Mouse (Mus musculus) layer of hippocampus, adult 2 months (tissue): ENCODE measurements around the gene Hsp90aa1. TPM values are rescaled to one million over a fixed set of nuclear protein-coding genes. Genes with fewer than 3 reads are reported as not detected.

ENCODE experiments used
- DNase-seq, 2 experiments: peaks; one replicate each; pipeline ENCODE4 v3.0.0; 2022; ENCODE audit warnings: low spot score in 2 of 2
- H3K27ac ChIP-seq: fragments of 200-600 bp; 2 replicates; pipeline ENCODE4 v1.8.1; 2022
- H3K4me3 ChIP-seq: fragments of 200-600 bp; 2 replicates; pipeline ENCODE4 v1.8.1; 2022; ENCODE audit warnings: mild to moderate bottlenecking
- CTCF ChIP-seq: fragments of 200-600 bp; conservative IDR thresholded peaks from 2 replicates; pipeline ENCODE4 v1.8.1; 2022; ENCODE audit warnings: antibody characterized with exemption, mild to moderate bottlenecking, moderate library complexity
- microRNA-seq, 2 experiments: library from miRNA; unstranded; fragments of <30 nt; microRNA quantifications; one replicate each; pipeline ENCODE4 v1.2.0; 2021
- total RNA-seq, 2 experiments: library from RNA; stranded (reverse); gene quantifications; 2 replicates each; pipeline ENCODE4 v1.2.3; 2021

Gene Hsp90aa1
- total RNA-seq, 2 experiments from 2014 or later: 921 to 990 TPM

DNA sequence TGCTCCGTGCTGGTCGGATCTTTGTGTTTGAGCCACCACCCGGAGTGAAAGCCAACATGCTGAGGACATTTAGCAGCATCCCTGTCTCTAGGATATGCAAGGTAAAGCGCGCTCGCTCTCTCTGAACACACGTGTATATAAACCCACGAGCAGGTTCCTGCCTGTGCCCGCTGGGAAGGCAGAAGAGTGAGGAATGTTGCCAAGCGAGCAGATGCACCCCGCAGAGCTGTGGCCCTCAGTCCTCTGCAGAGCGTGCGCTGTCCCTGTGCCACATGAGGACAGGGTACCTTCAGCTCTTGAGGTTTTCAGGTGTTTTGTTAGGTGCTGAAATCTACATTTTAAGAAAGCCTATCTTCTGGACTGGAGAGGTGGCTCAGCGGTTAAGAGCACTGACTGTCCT is 40.8 kb downstream of the Hsp90aa1 start:
- no peak; the same call in 1 of the 2 replicates for TF ChIP-seq CTCF
- DNase-seq: no peak
- no peak overlapping the region for H3K4me3 ChIP-seq
- H3K27ac ChIP-seq: no peak overlapping the region; the same call in 1 of the 2 replicates

- TF ChIP-seq CTCF: no peak
- H3K4me3 ChIP-seq: no peak overlapping the region
- no peak for DNase-seq
- no peak overlapping the region for H3K27ac ChIP-seq
Measured at GRCm38 (mm10) chr12:110651464-110651863, 51.1 kb downstream of the Hsp90aa1 start.

- Histone ChIP-seq H3K27ac (peak overlapping the region; percentile 53; the same call in 1 of the 2 replicates), H3K4me3 (no peak overlapping the region)
- DNase-seq: peak in 1 of 2 experiments; percentile 26
- TF ChIP-seq CTCF: peak; percentile 70
Measured at GRCm38 (mm10) chr12:110650241-110650641, 52.3 kb downstream of the Hsp90aa1 start.

Small RNA genes lying within 50 kb of the gene (microRNA-seq; reads per million reads assigned to microRNA genes)
- 0 reads per million in 2 experiments for gene Gm27299

Other genes with a start within 250 kb of the Hsp90aa1 start
- 100 to 1,000 TPM; 280 to 298 TPM for gene Dync1h1, start 101.3 kb downstream of the Hsp90aa1 start, total RNA-seq
- not detected for gene 1700001K19Rik, start 20.1 kb downstream of the Hsp90aa1 start, total RNA-seq
- 10 to 100 TPM; 43.5 to 49.9 TPM for gene Wdr20, start 35.2 kb upstream of the Hsp90aa1 start, total RNA-seq
- 10 to 100 TPM; 10.4 to 13.7 TPM for gene Mok, start 138.2 kb upstream of the Hsp90aa1 start, total RNA-seq
- gene Zfp839, start 147.5 kb upstream of the Hsp90aa1 start, total RNA-seq: 10 to 100 TPM; 12.8 to 13.2 TPM
- 10 to 100 TPM; 63.4 to 65.1 TPM for gene Cinp, start 186.4 kb upstream of the Hsp90aa1 start, total RNA-seq
- 10 to 100 TPM; 39.5 to 42.0 TPM for gene Tecpr2, start 186.5 kb upstream of the Hsp90aa1 start, total RNA-seq